Mouse (Mus musculus) liver, embryonic 14.5 days (tissue): ENCODE data around the gene Gm37240. TPM values are rescaled to one million over a fixed set of nuclear protein-coding genes. Genes with fewer than 3 reads are reported as not detected.

ENCODE experiments used
- ATAC-seq: fragments of 200-750 bp; cut with Nextera tagmentation; 2 replicates; pipeline ENCODE4 v1.8.0; 2017; ENCODE audit warnings: moderate number of reproducible peaks, mild to moderate bottlenecking, moderate library complexity; ENCODE audit not compliant: insufficient read depth
- DNase-seq, 3 experiments: peaks; one replicate each; pipeline ENCODE4 v3.0.0-alpha.2; 2012 to 2013; ENCODE audit warnings: low read depth in 3 of 3, low spot score in 3 of 3
- H3K27ac ChIP-seq: fragments of 300-500 bp; sonication (generic); 2 replicates; pipeline ENCODE4 v1.5.1; 2014; ENCODE audit warnings: moderate library complexity, mild to moderate bottlenecking, control low read depth, inconsistent platforms
- H3K27me3 ChIP-seq: fragments of 300-500 bp; sonication (generic); 2 replicates; pipeline ENCODE4 v1.6.1; 2014; ENCODE audit warnings: mild to moderate bottlenecking, low read length, moderate library complexity; ENCODE audit not compliant: control insufficient read depth, insufficient read depth
- H3K36me3 ChIP-seq: fragments of 300-500 bp; sonication (generic); replicated peaks from 2 replicates; pipeline ENCODE4 v1.6.1; 2014; ENCODE audit warnings: low read depth; ENCODE audit not compliant: control insufficient read depth, insufficient read depth
- H3K4me1 ChIP-seq, 2 experiments: fragments of 200-500 bp in 1 of 2; fragments of 300-500 bp in 1 of 2; sonication (generic) in 1 of 2; replicated peaks; 2 replicates each; pipeline ENCODE4 v1.6.1; 2012 to 2014; ENCODE audit warnings: antibody characterized with exemption in 1 of 2, inconsistent platforms in 1 of 2, low read length in 1 of 2; ENCODE audit not compliant: control insufficient read depth in 2 of 2, insufficient read depth in 2 of 2
- H3K4me2 ChIP-seq: fragments of 300-500 bp; sonication (generic); 2 replicates; pipeline ENCODE4 v1.6.1; 2014; ENCODE audit warnings: low read depth, mild to moderate bottlenecking, control low read depth, moderate library complexity
- H3K4me3 ChIP-seq, 2 experiments: fragments of 200-500 bp in 1 of 2; fragments of 300-500 bp in 1 of 2; sonication (generic) in 1 of 2; 2 replicates each; pipeline ENCODE4 v1.5.1; 2012 to 2014; ENCODE audit warnings: low read depth in 2 of 2, low read length in 2 of 2, mild to moderate bottlenecking in 2 of 2, control low read depth in 1 of 2, inconsistent platforms in 1 of 2, moderate library complexity in 1 of 2; ENCODE audit not compliant: insufficient read depth in 1 of 2
- H3K9ac ChIP-seq: fragments of 300-500 bp; sonication (generic); replicated peaks from 2 replicates; pipeline ENCODE4 v1.6.1; 2014; ENCODE audit warnings: mild to moderate bottlenecking, control low read depth, moderate library complexity
- H3K9me3 ChIP-seq: fragments of 300-500 bp; sonication (generic); 2 replicates; pipeline ENCODE4 v1.6.1; 2016; ENCODE audit warnings: low read length, mixed read lengths; ENCODE audit not compliant: control insufficient read depth
- CTCF ChIP-seq: IDR thresholded peaks from 2 replicates; pipeline ENCODE4 v1.5.1; 2016; ENCODE audit warnings: antibody characterized with exemption, low read depth, control low read depth
- EP300 ChIP-seq: IDR thresholded peaks from 2 replicates; pipeline ENCODE4 v1.6.1; 2016; ENCODE audit warnings: antibody characterized with exemption, low read depth
- WGBS: fragments of 180-500 bp; shearing (Covaris S2); extraction: QIAGEN DNeasy Blood & Tissue Kit; methylation state at CpG from one replicate; pipeline ENCODE4 v1.1.7; 2014; ENCODE audit not compliant: insufficient replicate concordance; 5-methylcytosine and 5-hydroxymethylcytosine counted together
- polyA plus RNA-seq, 2 experiments: library from polyadenylated mRNA; depleted of rRNA in 1 of 2; stranded (reverse) in 1 of 2; unstranded in 1 of 2; fragments of >200 nt; fragmentation: Nextera tagmentation in 1 of 2; extraction: Ambion mirVana in 1 of 2; gene quantifications; 2 replicates each; pipeline versions ENCODE4 v1.2.1 to v1.2.3; 2012 to 2014

Gm37240 gene
- polyA plus RNA-seq, 2 experiments, result 0.03 to 0.30 TPM

DNA sequence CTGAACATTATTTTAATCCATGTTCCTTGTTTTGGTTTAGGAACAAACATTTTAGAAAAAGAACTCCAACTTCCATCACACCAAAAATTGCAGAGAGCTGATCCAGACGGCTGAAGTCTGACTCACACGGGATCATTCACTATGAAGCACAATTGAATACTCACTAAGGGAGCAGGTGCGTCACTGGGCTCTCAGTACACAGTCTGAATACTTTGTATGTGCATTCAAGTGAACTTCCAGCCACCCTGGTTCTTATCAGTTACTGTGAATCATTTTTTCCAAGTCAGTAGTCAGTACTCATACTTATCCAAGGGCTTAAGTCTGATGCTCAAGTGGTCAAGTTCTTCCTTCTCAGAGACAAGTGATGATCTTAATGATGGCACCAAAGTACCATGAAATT lies 530.9 kb downstream of the Gm37240 start:
- 62% methylated on average over 3 of the region's 3 CpGs for WGBS
- no peak overlapping the region for H3K9ac ChIP-seq

GRCm38 (mm10) chr3:85348021-85348420 lies 539.3 kb downstream of the Gm37240 start:
- Histone ChIP-seq H3K4me2 (no peak overlapping the region), H3K4me3 (no peak overlapping the region), H3K9ac (no peak overlapping the region), H3K9me3 (no peaks in the 10 kb centered on the region), H3K36me3 (no peaks in the 10 kb centered on the region), H3K27ac (no peak overlapping the region), H3K27me3 (no peaks in the 10 kb centered on the region), H3K4me1 (no peaks in the 10 kb centered on the region)
- TF ChIP-seq EP300 (no peak), CTCF (no peak)
- ATAC-seq (no peak), DNase-seq (no peak)
- WGBS, result 47% methylated on average over 6 of the region's 6 CpGs

More for the DNA sequence above, 530.9 kb downstream of the Gm37240 start:
- ATAC-seq (no peak), DNase-seq (no peak)
- TF ChIP-seq CTCF (no peak), EP300 (no peak)
- Histone ChIP-seq H3K4me3 (no peak overlapping the region), H3K9me3 (no peaks in the 10 kb centered on the region), H3K4me2 (no peak overlapping the region), H3K4me1 (no peaks in the 10 kb centered on the region), H3K27me3 (no peaks in the 10 kb centered on the region), H3K36me3 (no peaks in the 10 kb centered on the region), H3K27ac (no peak overlapping the region)

GRCm38 (mm10) chr3:85341103-85341860 lies 546.0 kb downstream of the Gm37240 start:
- no peak for TF ChIP-seq CTCF
- no peak for TF ChIP-seq EP300
- Histone ChIP-seq H3K27ac (no peak overlapping the region), H3K9me3 (no peaks in the 10 kb centered on the region), H3K27me3 (no peaks in the 10 kb centered on the region), H3K36me3 (no peaks in the 10 kb centered on the region), H3K4me2 (no peak overlapping the region), H3K4me3 (no peak overlapping the region), H3K9ac (no peak overlapping the region), H3K4me1 (no peaks in the 10 kb centered on the region)
- DNase-seq (no peak), ATAC-seq (no peak)
- 72% methylated on average over 12 of the region's 12 CpGs for WGBS

GRCm38 (mm10) chr3:85340491-85340890 lies 546.8 kb downstream of the Gm37240 start:
- DNase-seq (no peak), ATAC-seq (no peak)
- no peak overlapping the region for H3K9ac ChIP-seq
- H3K27ac ChIP-seq, result no peak overlapping the region
- no peaks in the 10 kb centered on the region for H3K36me3 ChIP-seq
- no peak overlapping the region for H3K4me3 ChIP-seq
- TF ChIP-seq EP300 (no peak), CTCF (no peak)
- WGBS, result 51% methylated on average over 3 of the region's 3 CpGs
- no peaks in the 10 kb centered on the region for H3K27me3 ChIP-seq
- no peaks in the 10 kb centered on the region for H3K4me1 ChIP-seq
- no peaks in the 10 kb centered on the region for H3K9me3 ChIP-seq
- no peak overlapping the region for H3K4me2 ChIP-seq

DNA sequence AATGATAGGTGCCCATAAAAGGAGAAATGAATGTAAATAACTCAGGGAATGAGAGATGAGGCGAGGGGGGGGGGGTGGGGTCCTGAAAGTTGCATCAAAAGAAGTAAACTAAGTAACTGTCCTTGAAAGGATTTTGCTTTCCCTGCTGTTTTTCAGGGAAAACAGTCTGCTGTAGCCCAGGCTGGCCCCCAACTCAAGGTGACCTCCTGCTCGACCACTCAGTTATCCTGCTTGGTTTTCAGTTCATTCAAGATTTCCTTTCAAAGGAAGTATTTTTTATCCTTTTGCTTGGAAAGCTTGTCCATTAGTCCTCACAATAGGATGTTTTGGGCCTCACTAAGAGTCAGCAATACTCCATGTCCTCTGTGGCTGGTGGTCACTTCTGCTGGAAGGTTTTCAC lies 547.4 kb downstream of the Gm37240 start:
- TF ChIP-seq CTCF, result no peak
- TF ChIP-seq EP300, result no peak
- H3K4me3 ChIP-seq, result no peak overlapping the region
- DNase-seq (no peak), ATAC-seq (no peak)
- H3K9ac ChIP-seq, result no peak overlapping the region
- 34% methylated on average over 2 of the region's 2 CpGs for WGBS
- H3K27ac ChIP-seq, result no peak overlapping the region
- no peaks in the 10 kb centered on the region for H3K27me3 ChIP-seq
- H3K4me1 ChIP-seq, result no peaks in the 10 kb centered on the region
- H3K9me3 ChIP-seq, result no peaks in the 10 kb centered on the region
- H3K4me2 ChIP-seq, result no peak overlapping the region
- no peaks in the 10 kb centered on the region for H3K36me3 ChIP-seq
